Mouse (Mus musculus): ENCODE measurements around the gene Guk1. TPM values are rescaled to one million over a fixed set of nuclear protein-coding genes. Genes with fewer than 3 reads are reported as not detected.

Guk1 gene
- total RNA-seq, 1 experiment from 2014 or later: 19.0 TPM

DNA sequence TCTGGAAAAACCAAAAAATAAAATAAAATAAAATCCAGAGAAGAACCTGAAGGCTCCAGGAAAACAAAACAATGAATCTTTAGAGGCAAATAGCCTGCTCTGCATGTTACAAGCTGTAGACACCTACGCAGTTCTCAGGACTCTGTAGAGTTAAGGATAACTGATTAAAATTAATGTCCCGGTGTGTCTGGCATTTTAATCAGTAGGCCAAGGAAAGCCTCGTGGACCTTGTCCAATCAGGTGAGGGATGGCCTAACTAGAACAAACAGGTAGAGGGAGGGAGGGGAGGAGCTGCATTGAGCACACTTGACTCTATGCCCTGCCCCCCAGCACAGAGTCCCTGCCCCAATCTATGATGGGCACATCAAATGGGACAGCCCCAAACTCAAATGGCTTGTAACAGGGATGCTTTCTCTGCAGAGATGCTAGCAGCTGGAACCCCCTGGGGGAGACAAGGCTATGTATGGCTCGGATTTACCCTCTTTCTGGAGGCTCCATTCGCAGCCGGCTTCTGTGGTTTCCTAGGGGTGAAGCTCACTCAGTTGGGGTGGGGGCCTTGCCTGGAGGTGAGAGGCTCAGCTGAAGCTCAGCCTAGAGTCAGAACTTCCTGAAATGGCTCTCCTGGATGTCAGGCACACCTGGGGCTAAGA is 17.7 kb downstream of the Guk1 start:
- no peak for ATAC-seq (ENCODE audit: extremely low read depth, insufficient number of reproducible peaks, low FRiP score, poor library complexity, severe bottlenecking)

DNA sequence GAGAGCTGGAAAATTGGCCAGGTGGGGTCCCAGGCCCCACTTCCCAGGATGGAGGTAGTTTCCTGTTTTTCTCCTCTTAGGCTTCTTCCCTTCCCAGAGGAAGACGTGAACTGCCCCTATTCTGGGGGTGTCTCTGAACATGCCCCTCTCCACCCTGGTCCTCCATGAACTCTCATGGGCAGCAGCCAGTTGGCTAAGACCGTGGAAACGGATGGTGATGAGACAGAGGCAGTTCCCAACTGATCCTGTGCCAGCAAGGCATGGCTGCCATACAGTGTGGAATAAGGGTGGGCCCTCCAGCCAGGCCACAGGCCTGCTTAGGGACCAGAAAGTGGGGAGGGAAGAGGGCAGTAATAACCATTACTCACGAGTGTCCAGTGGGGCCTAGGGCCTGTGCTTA is 21.5 kb downstream of the Guk1 start:
- no peak for ATAC-seq (ENCODE audit: extremely low read depth, insufficient number of reproducible peaks, low FRiP score, poor library complexity, severe bottlenecking)

DNA sequence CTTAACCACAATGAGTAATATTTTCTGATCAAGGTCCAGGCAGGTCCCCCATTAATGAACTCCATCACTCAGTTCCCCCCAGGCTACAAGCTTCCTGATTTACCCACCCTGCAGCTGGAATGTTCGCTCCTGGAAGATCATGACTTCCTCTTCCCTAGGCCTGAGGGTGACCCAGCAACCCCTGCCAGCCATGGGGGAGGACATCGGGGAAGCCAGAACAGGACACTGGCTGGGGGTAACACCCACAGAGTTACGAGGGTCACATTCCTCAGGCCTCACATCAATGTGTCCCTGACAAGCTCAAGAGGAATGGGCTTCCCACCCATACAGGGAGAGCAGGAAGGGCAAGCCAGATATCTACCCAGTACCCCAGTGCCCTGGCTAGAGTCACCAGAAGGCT is 22.2 kb downstream of the Guk1 start:
- ATAC-seq (ENCODE audit: extremely low read depth, insufficient number of reproducible peaks, low FRiP score, poor library complexity, severe bottlenecking): no peak

DNA sequence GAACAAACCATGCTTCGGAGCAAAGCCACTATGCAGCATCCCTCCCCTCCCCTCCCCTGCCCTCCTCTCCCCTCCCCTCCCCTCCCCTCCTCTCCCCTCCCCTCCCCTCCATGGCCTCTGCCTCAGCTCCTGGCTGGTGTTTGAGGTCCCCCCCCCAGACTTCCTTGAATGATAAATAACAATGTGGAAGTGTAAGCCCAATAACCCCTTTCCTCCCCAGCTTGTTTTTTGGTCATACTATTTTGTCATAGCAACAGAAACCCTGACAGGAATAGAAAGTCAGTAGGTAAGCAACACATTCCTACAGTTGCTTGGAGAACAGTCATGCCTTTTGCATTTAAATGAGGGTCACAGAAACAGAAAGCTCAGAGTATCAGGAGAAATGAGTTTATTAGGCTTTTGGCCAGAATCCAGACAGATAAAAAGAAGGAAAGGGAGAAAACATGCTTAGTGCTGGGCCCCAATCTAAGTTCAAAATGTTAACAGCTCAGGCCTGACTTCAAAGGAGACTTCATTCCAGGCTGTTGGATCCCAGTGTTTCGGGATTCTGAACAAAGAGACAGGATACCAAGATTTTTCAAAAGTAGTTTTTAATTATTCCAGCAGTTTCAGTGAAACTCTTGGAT is 26.3 kb downstream of the Guk1 start:
- ATAC-seq (ENCODE audit: extremely low read depth, insufficient number of reproducible peaks, low FRiP score, poor library complexity, severe bottlenecking): no peak

DNA sequence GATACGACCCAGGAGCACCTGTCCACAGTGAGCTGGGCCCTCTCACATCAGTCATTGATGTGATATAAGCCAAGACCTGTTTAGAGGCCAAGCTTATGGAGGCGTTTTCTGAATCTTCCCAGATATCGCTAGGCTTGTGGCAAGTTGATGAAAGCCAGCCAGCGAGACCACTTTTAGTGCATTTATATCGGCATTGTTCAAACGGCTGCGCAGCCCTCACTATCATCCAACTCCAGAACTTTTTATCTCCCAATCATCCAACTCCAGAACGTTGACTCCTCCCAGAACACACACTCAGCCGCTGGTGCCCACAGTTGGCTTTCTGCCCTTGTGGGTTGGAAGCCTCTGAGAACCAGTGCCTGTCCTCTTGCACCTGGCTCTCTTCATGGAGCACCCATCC is 27.6 kb downstream of the Guk1 start:
- ATAC-seq (ENCODE audit: extremely low read depth, insufficient number of reproducible peaks, low FRiP score, poor library complexity, severe bottlenecking): no peak

DNA sequence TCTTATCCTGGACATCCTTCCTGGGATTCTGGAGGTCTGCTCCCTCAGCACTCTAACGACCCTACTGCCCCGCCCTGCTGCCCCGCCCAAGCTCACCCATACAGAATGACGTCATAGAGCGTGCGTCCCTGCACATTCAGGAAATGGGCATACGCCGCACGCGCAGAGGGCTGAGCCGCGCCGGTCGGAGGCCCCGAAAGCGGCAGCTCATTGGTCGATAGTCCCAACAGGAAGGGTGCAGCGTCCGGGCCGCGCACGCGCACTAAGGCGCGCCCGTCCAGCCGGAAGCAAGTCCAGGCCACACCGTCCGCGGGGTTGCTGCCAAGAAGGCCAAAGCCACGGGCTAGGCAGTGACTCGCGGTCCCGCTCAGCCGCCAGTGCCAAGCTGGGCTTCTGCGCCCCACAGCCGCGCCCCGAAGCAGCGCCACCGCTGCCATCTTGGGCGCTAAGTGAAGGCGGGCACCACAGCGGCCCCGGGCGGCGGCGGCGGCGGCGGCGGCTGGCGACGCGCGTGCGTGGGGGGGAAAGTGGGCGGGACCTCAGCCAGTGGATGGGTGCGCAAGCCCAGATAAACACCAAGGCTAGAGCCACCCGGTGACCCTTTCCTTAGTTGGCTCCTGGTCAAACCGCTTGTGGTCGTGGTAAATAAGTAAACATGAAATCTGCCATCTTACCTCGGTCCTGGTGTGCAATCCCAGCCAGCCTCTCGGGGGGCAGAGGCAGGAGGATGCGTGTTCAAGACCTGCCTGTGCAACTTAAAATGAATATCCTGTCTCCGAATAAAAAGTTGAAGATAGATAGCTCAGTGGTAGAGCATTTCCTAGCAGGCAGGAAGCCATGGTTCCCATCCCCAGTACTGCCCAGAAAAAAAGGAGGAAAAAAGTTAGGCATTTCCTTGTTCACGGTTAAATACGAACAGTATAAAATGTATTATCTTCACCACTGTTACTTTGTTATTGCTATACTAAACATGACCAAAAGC is 28.5 kb downstream of the Guk1 start, which contains the start of gene Iba57:
TSS of gene Iba57 (minus strand) at position 485 of the 982 bp plus-strand sequence.
- peak; percentile 90 for ATAC-seq (ENCODE audit: extremely low read depth, insufficient number of reproducible peaks, low FRiP score, poor library complexity, severe bottlenecking)

DNA sequence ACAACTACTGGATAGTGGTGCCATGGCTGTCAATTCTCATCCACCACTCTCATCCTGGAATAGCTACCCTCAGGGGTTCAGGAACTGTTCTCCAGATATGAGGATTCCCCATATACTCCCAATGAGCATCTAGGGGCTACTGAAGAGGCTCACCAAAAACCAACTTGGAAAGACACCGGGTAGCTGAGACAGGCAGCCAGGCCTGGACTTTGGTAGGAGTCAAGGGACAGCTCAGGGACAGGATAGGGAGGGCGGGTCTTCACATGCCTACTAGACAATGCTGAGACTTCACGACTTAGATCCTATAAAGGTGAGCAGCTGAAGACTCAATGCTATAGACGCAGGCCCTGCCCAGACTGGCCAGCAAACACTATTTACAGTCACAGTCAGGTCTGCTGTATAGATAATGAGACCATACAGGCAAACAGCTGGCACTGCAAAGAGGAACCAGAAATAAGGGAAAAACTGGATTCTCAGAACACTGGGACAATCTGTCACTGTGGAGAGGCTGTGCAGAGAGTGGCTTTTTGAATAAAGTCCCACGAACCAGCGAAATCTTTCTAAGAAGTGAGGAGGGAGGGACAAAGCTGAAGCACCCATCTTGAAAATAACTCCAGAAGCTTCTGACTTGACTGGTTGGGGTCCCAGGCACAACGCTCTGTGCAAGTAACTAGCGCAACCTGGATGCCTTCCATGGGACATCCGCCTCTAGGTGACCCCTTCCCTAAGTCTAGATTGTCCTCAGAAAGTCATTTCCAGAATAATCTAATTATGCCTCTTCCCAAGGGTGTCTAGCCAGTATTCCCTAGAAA is 29.4 kb downstream of the Guk1 start:
- ATAC-seq (ENCODE audit: extremely low read depth, insufficient number of reproducible peaks, low FRiP score, poor library complexity, severe bottlenecking): no peak

DNA sequence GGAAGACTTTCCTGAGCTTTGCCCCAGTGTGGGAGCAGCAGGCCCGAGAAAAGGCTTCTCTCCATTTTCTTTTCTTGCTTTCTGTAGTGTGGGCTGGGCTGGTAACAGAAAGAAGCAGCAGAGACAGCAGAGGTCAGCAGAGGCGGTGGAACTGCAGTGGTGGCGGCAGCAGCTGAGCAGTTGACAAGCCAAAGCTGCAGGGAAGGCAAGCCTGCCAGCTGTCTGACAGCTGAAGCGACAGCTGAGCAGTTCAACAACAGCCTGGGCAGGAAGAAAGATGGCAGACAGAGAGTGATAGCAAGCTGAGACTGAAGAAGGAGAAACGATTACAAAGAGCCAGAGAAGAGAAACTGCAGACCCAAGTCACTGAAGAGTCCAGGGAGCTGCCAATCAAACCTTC is 30.6 kb downstream of the Guk1 start:
- no peak for ATAC-seq (ENCODE audit: extremely low read depth, insufficient number of reproducible peaks, low FRiP score, poor library complexity, severe bottlenecking)

DNA sequence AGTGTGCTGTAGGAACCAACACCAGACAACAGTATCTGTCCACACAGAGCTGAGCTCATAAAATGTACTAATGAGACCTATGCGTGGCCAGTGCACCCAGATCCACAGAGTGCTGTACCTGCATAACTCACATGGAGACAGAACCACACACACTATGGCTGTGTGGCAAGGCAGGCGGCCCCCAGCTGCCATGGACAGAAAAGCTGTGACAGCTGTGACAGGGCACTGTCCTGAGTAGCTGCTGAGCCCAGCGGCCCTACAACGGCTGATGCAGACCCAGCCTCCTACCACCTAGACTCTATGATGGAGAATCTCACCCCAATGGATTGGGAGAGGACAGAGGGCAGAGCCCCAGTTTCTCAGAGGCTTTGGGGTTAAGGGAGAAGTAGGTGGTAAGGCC is 32.5 kb downstream of the Guk1 start:
- ATAC-seq (ENCODE audit: extremely low read depth, insufficient number of reproducible peaks, low FRiP score, poor library complexity, severe bottlenecking): no peak

DNA sequence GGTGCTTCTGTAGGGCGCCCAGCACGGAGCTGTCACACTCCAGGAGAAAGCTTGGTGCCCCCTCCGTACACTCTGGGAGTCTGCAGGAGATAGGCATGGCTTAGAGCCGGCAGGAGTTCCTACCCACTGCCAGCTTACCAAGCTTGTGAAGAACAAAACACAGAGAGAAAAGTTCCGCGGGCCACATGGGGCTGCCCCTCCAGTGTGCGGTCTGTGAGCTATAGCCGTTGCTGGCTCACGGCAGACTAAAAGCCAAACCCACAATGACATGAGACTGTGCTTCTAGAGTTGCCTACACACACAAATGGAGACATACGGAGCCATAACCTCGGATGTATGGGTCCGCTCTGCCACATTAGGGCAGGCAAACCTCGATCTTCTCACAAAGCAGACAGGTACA is 32.9 kb downstream of the Guk1 start:
- no peak for ATAC-seq (ENCODE audit: extremely low read depth, insufficient number of reproducible peaks, low FRiP score, poor library complexity, severe bottlenecking)

DNA sequence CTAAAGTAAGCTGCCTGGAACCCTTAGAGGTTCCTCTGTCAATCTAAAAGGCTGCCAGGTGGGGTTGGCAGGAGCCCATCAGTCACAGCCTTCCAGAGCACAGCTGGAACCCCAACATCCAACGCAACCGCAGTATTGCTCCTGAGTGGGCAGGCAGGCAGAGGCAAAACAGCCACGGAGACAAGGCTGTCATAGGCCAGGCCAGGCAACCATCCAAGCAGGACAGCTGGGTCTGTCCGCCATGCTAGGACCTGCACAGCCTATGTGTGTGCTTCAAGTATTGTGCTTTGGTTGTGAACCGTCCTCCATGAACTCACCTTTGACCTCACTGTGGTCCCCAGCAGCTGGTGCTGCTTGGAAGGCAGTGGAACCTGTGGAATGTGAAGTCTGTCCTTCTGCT is 36.1 kb downstream of the Guk1 start:
- ATAC-seq (ENCODE audit: extremely low read depth, insufficient number of reproducible peaks, low FRiP score, poor library complexity, severe bottlenecking): no peak

DNA sequence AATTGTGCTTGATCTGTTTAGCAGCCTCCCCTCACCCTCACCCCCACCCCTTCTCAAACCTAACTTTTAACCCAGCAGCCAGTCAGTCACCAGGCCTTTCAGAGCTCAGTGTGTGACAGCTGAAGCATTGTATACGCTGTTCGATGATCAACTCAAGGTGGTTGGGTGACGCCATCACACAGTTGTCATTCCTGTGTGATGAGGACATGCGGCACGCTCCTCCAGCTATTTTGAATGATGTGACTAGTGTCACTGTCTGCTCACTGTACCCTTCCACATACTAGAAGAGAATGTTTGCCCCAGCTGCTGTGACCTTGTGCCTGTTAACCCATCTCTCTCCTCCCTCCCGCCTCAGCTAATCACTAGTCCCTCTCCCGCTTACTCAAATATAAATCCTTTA is 37.8 kb downstream of the Guk1 start:
- ATAC-seq (ENCODE audit: extremely low read depth, insufficient number of reproducible peaks, low FRiP score, poor library complexity, severe bottlenecking): no peak

DNA sequence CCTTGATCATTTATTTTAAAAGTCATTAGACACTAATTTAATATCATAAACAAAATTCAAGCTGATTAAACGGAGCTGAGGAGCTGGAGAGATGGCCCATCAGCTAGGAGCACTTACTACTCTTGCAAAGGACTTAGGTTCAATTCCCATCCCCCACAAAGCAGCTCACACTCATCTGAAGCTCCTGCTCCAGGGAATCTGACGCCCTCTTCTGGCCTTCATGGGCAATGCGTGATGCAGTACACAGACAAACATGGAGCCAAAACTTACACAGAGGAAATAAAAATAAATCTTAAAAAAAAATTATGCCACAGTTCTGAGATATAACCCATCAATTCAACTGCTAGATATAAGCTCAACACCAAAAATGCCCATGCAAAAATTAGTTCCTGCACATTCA is 40.3 kb downstream of the Guk1 start:
- no peak for ATAC-seq (ENCODE audit: extremely low read depth, insufficient number of reproducible peaks, low FRiP score, poor library complexity, severe bottlenecking)

DNA sequence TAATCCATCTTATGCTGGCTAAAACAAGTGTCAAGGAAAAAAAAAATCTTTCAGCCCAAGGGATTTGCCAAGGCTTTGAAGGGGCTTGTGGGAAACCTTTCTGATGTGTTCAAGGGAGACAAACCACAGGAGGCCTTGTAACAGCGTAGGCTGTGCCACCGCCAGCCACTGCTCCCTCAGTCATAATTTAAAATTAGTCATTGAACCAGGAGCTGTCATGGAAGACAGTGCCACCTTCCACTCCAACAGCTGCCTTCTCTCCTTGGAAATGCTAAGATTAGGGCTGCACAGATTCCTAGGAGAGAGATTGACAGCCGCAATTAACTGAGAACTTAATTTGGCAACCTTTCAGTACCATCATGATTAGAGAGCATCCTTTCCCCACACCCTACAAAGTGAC is 42.7 kb downstream of the Guk1 start:
- ATAC-seq (ENCODE audit: extremely low read depth, insufficient number of reproducible peaks, low FRiP score, poor library complexity, severe bottlenecking): no peak

DNA sequence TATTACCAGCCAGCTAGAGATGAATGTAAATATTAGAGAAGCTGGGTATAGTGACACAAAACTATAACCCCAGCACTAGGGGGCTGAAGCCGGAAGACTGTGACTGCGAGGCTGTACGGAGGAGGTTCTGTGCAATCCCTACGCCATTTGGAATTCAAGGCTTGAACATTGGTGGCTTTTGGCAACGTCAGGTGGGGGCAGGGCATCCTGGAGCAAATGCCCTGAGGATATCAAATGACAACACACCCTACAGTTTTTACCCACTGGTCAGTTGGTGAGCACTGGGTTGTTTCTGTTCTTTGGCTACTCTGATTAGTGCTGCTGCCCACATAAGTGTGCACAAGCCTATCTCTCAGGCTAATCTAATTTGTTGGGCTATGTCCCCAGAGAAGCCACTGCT is 49.0 kb downstream of the Guk1 start:
- ATAC-seq (ENCODE audit: extremely low read depth, insufficient number of reproducible peaks, low FRiP score, poor library complexity, severe bottlenecking): no peak

DNA sequence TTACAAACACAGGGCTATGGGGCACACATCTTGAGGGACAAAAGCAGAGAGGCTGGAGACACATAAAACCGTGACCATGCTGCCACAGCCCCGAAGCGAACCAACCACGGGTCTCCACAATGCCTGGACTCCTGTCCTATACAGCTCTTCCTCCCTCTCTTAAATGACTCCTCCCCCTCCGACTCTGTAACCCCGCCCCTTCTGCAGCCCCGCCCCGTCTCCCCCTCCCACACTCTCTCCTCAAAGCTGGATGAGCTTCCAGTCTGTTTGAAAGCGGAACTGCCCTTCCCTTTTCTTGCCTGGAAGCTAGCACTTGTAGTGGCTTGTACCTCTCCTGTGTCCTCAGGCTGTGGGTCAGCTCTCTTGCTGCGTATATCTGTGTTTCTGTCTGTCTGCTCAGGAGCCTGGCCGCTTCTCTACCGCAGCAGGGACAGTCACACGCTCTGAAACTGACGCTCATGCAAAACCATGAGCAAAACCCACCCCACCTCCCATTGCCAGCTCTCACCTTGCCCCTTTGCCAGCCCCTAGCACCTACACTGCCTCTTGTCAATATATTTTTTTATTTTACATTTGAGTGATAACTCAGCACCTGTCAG is 50.1 kb downstream of the Guk1 start:
- ATAC-seq (ENCODE audit: extremely low read depth, insufficient number of reproducible peaks, low FRiP score, poor library complexity, severe bottlenecking): no peak

DNA sequence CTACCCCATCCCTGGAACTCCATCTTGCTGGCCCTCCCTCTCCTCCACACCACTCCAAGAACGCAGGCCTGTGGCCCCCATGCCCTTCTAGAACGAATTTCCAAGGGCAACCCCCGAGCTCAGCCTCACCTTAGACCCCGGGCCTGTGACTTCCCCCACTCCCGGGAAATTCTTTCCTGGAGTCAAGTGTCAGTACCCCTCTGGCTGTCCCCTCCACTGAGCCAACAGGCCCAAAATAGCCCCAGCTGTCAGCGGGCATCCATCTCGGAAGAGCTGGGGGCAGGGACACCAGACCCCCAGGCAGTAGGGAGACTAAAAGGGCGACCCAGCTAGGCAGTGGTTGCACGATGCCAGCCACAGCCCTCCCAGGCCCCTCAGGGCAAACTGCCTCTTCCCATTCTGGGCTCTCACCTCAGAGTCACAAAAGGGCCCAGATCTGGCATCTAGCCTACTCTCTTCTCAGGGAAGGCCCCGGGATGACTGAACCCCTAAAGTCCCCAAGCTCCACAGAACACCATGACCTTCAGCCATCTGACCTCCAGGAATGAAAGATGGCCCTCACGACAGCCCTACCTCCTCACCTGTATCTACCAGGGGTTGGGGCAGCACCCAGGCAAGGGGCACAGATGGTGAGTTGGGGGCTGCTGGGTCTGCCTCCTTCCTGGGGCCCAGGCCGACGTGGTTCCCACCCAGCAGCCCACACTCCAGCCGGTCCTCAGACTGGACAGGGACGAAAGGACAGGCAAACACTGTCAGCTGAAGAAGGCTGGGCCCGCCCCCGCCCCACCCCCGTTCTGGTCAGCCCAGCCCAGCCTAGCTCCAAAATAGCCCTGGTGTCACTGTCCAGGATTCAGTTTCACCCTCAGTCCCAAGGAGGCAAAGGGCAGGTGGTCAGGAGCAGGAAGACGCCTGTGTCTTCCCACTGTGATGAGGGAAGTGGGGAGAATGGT is 53.2 kb downstream of the Guk1 start:
- no peak for ATAC-seq (ENCODE audit: extremely low read depth, insufficient number of reproducible peaks, low FRiP score, poor library complexity, severe bottlenecking)

Data from neutrophil, adult 5-6 weeks (primary cell).